14 mouse cellular contexts compared by ENCODE assay signal in genomic region chr17:64193055-64193454, GRCm38 (mm10).
"Had no signal": no experiment of that assay in that cellular context is flagged by ENCODE, and none has a peak within 500 bp of the region (broad histone marks: within the 10 kb centered on the region; RNA-seq: fewer than 3 reads in every experiment).

No protein-coding gene starts in this region.

- DNase-seq: kidney, adult 2 months; kidney, postnatal 4 days; liver, postnatal 0 days; lung, embryonic 14.5 days; thymus, adult 2 months; thymus, postnatal 14 days; thymus, postnatal 4 days had no signal

- H3K36me3 ChIP-seq: limb, embryonic 12.5 days; limb, embryonic 15.5 days; midbrain, embryonic 13.5 days; neural tube, embryonic 13.5 days had no signal

- ATAC-seq: liver, postnatal 0 days; lung, postnatal 0 days; midbrain, embryonic 13.5 days; midbrain, embryonic 16.5 days had no signal

- H3K27me3 ChIP-seq: limb, embryonic 12.5 days; limb, embryonic 15.5 days; midbrain, embryonic 13.5 days; neural tube, embryonic 13.5 days had no signal

- H3K4me3 ChIP-seq: limb, embryonic 12.5 days; limb, embryonic 15.5 days; midbrain, embryonic 13.5 days; myocyte; neural tube, embryonic 13.5 days had no signal
